Mouse (Mus musculus) lung, adult 2 months (tissue): ENCODE results near the gene Ces2b.

Experiments
- CTCF ChIP-seq: fragments of 200-500 bp; IDR thresholded peaks from 2 replicates; pipeline ENCODE4 v1.5.1; 2011; ENCODE audit warnings: mild to moderate bottlenecking, low read length, control low read depth; ENCODE audit not compliant: insufficient read depth
- POLR2A ChIP-seq: fragments of 200-500 bp; IDR thresholded peaks from 2 replicates; pipeline ENCODE4 v1.6.1; 2011; ENCODE audit warnings: low read depth, mild to moderate bottlenecking, control low read depth, low read length, borderline replicate concordance; ENCODE audit errors: extremely low read depth

DNA sequence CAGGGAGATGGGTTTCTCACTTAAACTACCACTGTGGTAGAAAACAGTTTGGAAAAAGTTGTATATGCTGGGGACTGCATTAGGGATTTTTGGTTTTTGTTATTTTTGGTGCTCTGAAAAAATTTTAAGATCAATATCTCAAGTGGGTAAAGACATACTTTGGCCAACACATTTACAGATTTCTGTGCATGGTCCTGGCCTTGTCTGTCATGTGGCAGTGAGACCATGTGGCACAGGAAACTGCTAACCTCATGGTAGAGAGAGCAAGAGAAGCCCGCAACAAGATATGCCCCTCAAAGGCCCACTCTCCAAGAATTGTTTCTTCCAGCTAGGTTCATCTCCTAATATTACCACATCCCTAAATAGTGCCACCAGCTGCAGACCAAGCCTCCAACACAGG, 32.0 kb upstream of the Ces2b start:
- no peak for TF ChIP-seq CTCF
- no peak for TF ChIP-seq POLR2A
